Mouse (Mus musculus) spleen, adult 2 months (tissue): ENCODE results near the gene Tmem273.

Source experiments
- CTCF ChIP-seq: fragments of 200-500 bp; IDR thresholded peaks from 2 replicates; pipeline ENCODE4 v1.5.1; 2011; ENCODE audit warnings: mild to moderate bottlenecking, inconsistent platforms; ENCODE audit not compliant: insufficient read depth, insufficient read length, insufficient replicate concordance; ENCODE audit errors: extremely low read depth
- POLR2A ChIP-seq: fragments of 200-500 bp; IDR thresholded peaks from 2 replicates; pipeline ENCODE4 v1.6.1; 2011; ENCODE audit warnings: low read depth, low read length, inconsistent platforms

- TF ChIP-seq POLR2A: no peak
- no peak for TF ChIP-seq CTCF
Observed at GRCm38 (mm10) chr14:32772791-32773190, 13.0 kb upstream of the Tmem273 start.
